Mouse (Mus musculus) heart, adult 2 months (tissue): ENCODE measurements at regions not wholly inside any gene's neighbourhood (a gene's known extent, or its start where the extent isn't known, plus 50 kb on each side); places are given as distances from the start of the nearest gene placed in this dataset.

Experiments used
- CTCF ChIP-seq: fragments of 200-600 bp; IDR thresholded peaks from 2 replicates; pipeline ENCODE4 v1.8.1; 2022; ENCODE audit warnings: antibody characterized with exemption, mild to moderate bottlenecking, moderate library complexity
- POLR2A ChIP-seq: fragments of 200-500 bp; IDR thresholded peaks from 2 replicates; pipeline ENCODE4 v1.6.1; 2011; ENCODE audit warnings: mild to moderate bottlenecking, low read depth, low read length, control low read depth; ENCODE audit not compliant: insufficient read depth

- no peak for TF ChIP-seq CTCF
- TF ChIP-seq POLR2A, result no peak
Measured at GRCm38 (mm10) chr12:16146919-16147318, 330.2 kb upstream of the Trib2 start.
